Mouse (Mus musculus): Measurements from ENCODE around the gene Plekhm1. TPM values are rescaled to one million over a fixed set of nuclear protein-coding genes. Genes with fewer than 3 reads are reported as not detected.

Plekhm1 gene
- total RNA-seq, 2 experiments from 2014 or later: 18.8 to 20.6 TPM

DNA sequence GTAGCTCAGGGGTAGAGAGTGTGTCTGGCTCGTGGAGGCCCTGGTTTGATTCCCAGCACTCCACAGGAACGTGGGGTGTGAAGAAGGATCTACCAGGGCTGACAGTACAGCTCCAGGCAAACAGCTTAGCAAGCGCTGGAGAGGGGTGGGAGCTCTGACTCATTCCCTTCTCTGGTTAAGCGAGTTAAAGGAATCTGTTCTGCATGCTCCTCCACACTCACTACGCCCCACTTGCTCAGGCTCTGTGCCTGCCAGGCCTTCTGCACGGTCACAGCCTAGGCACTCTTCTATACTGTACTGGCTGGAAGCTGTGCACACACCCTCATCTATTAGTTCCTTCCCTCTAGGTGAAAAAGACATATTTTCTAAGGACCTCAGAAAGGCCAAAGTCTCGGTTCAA lies 18.5 kb downstream of the Plekhm1 start:
- DNase-seq: no peak

DNA sequence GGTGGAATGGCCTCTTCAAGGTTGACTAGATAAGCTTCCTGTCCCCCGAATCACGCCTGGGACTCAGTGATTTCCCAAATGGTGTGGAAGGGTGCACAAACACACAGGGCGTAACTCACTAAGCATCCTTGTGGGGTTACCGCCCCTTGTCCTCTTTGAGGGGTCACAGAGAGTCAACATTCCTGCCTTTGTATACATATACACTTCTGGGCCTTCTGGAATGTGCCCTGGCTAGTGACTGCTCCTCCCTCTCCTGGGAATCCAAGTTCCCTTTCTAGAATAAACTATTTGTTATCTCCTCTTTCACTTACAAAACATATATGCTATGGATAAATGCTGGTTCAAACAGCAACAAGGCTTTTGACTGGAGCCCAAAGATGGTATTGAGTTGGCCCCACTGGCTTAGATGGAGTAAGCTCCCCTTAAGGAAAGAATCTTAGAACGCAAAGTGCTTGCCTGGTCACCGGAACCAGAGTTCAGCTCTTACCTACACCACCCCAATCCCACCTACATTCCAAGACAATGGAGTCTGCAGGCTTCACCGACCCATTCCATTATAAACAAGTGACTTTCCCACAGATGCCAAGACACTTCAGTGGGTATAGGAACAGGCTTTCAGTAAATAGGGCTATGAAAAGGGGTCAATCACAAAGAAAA lies 24.5 kb downstream of the Plekhm1 start:
- DNase-seq: no peak

DNA sequence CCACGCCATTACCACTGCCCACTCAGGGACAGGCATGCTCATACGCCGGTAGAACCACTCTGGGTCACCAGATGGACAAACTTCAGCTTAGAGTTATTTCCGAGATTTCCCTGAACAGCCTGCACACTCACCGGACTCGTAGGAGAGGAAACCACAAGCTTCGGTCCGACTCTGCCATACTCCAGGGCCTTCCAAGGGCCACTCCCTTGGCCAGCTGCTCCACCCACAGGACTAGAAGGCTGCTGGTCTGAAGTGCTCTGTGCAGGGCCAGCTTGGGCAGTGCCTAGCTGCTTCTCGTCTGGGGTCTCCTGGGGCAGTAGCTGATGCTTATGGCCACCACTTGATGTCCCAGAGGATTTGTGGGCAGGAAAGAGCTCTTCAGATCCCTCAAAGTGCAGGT lies 25.7 kb downstream of the Plekhm1 start:
- DNase-seq: no peak

DNA sequence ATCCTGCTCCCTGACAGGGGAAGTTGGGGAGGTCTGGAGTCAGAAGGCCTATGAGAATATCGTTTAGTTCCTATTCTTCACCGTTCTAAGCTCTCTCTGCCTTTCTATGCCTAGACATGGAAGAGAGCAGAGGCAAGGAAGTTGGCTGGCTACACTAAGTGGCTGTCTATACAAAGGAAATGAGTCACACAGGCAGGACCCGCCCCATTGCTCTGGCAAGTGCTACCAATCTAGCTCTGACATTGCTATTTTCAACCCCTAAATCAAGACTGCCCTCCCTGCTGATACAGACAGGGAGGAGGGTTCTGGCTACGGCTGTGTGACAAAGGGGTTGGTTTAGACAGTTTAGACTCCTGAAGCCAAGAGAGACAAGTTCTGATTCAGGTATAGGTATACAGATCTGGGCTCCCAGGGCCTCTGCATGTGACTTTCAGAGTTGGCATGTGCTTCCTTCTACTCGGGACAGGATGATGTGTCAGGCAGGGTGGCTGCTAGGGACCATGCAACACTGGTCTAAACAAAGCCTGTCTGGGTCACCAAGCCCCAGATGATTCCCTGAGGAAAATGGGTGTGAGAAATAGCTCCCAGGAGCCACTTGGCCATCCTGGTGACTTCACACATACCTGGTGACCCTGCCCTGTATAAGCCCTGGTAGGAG lies 30.4 kb downstream of the Plekhm1 start:
- no peak for DNase-seq

DNA sequence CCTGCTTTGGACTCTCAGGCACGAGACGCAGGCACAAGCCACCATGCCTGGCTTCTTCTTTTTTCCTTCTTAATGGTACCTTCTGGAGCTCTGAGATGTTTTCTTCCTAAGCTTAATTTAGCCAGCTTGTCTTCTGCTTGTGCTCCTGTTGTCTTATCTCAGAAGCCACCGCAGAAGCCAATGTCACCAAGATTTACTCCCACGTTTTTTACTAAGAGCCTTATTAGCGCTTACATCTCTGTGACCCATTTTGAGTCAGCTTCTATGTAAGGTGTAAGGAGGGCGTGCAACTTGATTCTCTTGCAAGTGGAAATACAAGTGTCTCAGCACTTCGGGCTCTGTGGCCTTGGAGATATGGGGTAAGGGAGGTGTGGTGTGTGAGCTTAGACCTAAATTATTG lies 31.0 kb downstream of the Plekhm1 start:
- DNase-seq: no peak

DNA sequence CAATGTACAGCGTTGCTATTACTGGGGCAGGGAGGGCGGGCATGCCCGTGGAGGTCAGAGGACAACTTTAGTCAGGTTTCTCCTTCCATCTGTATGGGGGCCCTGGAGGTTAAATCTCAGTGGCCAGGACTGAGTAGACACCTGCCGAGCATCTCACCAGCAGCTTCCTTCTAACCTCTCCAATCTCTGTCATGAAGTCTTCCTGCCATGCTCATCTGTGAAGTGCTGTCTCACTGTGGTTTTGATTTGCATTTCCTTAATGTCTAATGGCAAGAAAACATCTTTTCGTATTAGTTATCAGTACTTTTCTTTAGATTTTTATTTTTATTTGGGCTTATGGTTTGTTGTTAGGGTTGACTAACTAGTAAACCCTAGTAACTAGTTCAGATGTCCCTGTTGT lies 32.0 kb downstream of the Plekhm1 start:
- no peak for DNase-seq

DNA sequence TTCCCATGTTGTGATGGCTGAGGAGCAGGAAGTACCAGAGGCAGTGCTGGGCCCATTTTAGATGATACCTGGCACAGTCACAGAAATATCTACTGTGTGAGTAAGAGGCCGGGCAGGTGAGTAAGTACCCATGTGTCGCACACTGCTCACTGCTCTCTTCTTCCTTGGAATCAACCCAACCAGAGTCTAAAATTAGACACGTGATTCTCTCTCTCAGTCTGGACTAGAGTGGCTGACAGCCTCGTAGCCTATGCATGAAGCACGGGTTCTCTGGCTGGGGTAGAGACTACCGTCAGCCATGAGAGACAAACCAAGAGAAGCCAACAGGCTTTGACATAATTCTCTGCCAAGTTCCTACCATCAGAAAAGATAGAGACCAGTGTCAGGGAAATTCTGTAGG lies 34.1 kb downstream of the Plekhm1 start:
- DNase-seq: no peak

DNA sequence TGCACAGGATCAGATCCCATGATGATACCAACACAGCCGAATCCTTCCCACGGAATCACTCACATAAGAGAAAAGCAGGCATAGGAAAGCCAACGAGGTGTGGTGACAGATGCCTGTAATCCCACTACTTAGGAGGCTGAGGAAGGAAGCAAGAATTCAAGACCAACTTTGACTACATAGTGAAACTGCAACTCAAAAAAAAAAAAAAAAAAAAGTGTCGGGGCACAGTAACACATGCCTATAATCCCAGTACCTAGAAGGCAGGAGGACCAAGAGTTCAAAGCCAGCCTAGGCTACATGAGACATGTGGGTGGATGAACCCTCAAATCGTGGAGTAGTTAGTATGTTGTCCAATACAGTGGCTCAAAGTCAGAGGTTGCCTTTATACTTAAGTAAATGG lies 36.7 kb downstream of the Plekhm1 start:
- no peak for DNase-seq

DNA sequence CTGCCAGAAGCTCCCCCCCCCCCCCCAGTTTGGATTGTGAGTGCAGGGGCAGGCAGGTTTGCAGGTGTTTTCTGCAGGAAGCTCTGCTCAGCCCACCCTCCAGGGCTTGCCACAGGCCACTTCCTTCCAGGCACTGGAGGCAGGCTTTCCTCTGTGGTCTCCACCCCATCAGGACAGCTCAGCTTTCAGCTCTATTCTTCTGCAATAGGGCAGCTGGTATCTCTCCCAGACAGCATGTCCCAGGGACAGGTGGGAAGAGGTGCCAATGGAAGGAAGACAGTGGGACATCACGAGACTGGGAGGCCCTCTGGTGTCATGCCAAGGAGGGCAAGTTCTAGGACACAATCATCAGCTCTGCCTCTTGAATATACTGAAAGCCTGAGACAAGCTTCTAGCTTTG lies 37.2 kb downstream of the Plekhm1 start:
- no peak for DNase-seq

DNA sequence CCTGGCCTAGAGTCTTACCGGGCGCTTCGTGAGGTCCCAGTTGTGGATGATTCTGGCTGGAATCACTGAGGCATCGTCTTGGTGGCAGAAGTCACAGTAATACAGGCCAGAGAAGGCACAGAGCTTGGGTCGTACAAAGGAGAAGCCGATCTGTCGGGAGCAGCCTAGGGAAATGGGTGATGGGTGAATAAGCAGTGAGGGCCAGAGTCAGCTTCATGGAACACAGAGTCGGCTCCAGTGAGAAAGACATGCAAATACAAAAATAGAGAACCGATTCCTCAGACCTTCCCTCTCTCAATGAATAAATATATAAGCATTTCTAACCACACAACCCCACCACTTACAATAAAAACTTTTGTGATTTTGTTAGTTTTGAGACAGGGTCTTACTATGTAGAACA lies 38.6 kb downstream of the Plekhm1 start:
- no peak for DNase-seq

DNA sequence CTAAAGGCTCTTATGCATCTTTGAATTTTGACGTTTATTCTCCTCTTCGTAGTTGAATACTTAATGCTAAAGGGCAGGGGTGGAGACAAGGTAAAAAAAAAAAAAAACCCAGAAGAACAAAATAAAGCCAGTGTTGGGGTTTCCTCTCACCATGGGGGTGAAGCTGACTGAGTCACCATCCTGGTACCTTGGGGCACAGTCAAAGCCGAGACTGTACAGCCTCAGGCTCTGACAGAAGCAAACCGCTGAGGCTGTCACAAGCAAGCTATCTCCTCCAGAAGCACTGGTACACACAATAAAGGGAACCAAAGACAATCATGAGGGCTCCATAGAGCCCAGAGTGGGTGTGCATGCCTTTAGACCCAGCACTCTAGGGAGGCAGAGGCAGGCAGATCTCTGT lies 39.9 kb downstream of the Plekhm1 start:
- no peak for DNase-seq

DNA sequence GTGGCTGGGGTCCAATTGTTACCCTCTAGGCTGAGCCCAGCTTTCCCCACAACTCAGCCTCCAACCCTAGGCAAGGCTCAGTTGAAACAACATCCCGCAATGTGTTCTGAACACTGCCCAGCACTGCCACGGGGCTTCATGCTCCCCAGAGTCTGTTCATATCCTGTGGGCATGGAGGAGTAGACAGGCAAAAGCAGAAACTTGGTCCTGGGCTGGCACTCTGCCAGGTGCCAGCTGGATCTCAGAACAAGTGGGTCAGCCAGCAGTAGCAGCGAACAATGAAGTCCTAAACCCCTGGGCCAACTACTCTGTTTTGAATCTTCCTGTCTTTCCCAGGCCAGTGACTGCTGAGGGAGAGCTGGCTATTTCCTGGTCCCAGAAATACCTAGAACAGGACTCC lies 40.4 kb downstream of the Plekhm1 start:
- DNase-seq: peak; percentile 24 to 40

DNA sequence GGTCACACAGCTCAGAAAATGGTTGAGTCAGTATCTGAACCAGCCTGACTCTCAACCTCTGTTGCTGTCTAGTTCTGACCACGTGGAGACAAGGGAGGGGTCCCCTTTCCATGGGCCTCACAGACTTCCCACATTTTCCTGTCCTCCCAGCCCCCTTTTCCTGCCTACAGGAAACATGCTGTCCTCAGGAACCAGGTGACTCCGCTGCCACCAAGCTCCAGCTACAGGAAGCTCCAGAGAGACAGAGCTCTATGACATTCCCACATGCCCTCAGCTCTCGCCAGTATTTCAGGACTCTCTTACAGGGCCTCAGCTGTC lies 41.3 kb downstream of the Plekhm1 start:
- DNase-seq: no peak

DNA sequence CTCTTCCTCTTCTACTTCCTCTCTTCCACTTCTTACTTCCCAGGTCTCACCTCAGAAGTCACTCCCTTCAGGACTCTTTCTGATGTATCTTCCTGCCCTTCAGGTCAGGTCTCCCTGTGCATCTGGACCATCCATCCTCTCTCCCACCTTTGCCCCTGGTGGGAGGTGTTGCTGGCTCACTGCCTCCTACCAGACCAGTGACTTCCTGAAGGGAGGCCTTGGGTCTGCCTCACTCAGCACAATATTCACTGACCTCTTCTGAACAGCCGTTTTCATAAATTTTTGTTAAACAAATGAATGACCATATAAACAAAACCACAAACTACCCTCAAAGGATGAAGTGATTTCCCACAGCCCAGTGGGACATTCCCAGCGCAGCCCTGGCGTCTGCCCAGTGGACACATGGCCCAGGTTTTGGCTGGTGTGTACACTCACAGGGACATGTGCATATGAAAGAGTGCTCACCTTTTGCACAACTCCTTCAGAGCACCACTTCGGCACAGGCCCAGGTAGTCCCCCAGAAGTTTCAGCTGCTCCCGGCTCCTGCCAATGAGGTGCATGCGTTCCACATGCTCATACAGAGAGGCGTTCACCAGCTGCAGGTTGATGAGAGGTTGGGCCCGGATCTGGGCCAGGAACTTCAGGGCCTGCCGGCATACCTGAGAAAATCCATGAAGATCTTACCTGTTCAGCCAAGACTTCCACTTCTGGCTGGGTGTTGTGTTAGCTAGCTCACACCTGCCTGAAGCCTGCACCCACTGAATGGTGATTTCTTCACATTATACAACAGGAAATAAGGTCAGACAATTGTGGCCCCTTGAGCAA lies 41.9 kb downstream of the Plekhm1 start:
- DNase-seq: no peak

DNA sequence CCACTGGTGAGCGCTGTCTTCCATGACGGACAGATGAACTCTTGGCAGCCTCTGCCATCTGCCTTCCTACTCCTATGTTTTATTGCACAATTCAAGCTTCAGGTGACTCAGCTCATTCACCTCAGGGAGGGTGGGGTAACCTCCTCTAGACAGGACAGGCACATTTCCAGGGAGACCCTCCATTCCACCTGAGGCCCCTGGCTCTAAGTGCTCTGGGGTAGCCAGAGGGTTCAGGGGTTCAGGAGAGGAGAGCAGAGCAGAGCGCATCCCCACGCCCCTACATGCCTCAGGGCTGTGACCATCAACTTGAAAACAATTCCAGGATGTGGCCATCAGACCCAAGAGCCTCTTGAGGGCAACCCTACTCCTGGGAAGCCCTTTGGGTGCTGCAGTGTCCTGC lies 47.0 kb downstream of the Plekhm1 start:
- no peak for DNase-seq

DNA sequence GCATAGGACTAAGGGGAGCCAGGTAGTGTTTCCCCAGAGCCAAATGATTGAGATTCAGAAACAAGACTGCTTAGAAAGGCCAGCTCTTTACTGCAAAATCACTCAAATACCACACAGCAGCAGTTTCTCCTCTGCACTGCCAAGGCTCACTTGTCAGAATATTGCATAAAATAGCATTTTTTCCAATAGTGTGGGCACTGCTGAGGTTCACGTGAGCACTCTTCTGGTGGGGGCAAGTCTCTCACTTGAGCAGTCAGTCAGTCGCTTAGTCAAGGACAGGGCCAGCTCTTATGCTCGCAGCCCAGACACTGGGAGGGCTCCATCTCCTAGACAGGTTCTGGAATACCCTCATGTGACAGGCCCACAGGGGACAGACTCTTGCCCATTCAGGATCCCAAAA lies 47.5 kb downstream of the Plekhm1 start:
- no peak for DNase-seq

DNA sequence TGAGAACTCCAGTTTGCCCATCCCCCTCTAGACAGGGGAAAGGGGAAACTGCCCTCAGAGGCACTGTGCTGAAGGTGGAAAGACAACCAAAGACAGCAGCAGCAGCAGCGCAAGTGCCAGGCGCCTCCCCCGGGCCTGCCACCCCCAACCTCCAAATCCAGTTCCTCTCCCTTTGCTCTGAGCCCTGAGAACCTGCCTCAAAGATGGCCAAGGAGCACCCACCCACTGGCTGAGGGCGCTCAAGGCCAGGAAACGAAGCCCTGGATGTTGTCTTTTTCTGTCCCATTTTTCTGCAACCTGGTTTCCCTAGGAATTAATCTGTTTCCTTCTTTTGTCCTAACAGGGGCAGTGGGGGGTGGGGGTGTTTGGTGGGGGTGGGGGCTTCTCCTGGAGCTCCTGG lies 48.2 kb downstream of the Plekhm1 start:
- no peak for DNase-seq

DNA sequence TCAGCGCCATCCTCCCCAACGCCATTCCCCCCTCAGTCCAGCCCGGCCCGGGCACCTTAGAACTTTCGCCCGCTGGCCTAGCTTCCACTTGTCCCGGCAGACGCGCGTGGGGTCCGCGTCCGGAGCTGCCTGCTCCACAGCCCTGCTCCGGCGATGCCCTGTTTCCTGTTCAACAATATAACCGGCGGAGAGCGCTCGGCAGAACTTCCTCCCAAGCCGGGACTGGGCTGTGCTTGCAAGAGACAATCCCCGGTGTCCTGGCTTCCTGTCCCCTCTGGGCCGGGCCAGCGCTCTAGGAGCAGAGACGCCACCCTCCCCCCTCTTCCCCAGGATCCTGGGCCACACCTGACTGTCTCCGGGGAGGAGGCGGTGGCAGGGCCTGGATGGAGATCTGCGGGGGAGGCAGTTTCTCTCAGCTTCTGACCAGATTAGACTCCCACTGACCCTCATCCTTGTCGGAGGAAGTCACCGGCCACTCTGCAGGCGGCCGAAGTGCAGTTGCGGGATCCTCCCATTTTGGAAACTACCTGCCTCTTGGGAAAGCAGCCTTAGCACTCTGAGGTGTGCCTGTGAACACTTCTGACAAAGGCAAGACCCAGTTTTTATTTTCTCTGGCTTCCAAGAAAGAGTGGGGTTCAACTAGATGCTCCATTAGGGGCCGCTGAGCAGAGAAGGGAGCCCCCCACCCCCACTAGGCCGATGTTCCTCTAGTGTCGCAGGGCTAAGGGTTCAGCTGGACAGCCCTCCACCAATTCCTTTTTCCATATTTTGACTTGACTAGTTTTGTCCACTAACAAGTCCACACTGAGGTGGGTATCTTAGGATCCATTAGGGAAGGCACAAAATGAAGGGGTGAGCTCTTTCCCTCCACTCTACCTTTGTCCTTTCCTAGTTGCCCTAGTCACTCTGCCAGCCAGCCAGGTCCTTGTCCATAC lies 49.0 kb downstream of the Plekhm1 start, which contains the start of gene Arhgap27:
Gene Arhgap27, minus strand, starts transcription at position 479 of the 935 bp plus-strand sequence.
- DNase-seq: peak in 1 of 2 experiments; percentile 40

DNA sequence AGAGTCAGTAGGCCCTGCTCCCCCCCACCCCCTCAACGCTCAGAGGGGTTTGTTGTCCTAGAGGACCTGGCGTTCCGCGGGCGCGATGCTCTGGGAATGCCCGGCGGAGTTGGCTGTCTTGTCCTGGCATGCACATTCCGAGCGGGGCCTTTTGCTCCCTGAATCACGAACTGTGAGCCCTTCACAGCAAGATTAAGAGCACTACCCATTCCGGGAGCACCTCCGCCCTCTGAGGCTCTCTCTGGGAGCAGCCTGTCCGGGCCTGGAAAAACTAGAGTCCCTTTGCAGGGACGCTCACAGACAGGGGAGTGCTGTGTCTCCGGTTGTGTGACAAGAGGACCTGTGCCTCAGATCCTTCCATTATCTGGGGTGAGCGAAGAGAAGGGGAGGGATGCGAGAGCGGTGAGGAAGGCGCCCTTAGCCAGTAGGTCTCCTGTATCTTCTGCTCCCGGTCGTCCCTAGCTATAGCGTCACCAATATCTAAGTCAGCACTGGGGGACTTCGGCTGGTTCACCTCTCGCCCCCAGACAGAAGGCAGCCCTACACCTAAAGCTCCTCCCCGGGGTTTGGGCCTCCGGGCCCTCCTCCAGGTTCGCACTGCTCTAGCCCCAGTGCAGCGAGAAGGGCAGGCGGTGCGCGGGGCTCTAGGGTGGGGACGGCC lies 49.8 kb downstream of the Plekhm1 start:
- no peak for DNase-seq

DNA sequence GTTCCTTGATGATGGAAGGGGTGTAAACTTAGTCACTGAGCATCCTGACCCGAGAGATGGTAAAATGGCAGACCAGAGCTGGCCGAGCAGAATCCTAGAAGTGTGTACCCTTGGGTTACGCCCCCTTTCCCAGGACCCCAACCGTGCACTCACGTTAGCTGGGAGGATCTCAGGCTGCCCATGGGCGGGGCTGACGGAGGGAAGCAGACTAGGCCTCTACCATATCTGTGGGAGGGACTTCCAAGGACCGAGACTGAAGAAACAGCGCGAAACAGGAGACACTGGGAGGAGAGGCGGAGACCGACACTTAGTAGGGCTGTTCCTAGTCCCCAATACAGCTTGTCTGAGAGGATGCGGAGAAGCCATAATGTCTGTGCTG lies 50.4 kb downstream of the Plekhm1 start:
- DNase-seq: no peak

DNA sequence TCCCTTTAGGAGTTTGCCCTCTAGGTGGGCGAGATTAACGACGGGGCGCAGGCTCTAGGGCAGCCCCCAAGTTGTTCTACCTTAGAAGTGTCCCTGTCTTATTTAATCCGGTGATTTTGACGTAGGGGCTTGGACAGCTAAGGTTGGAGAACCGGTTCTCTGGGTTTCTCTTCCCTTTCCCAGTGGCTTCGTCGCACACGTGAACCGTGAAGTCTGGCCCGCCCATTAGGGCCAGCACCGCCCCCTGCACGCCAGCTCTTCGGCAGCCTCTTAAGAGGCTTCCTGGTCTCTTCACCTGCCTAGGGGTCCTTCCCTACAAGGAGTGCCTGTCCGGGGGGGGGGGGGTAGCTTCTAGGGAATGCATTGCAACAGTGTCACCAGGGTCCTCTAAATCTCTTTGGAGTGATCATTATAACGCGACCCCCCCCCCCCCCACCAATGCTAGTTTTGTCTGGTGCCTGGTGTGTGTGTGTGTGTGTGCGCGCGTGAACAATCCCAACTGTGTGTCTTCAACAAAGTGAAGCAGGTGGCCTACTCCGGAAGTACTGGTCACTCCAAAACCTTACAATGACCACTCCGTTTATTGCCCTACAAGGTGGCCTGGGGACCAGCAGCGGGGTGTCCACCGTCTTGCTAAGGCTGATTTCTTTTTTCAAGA lies 51.0 kb downstream of the Plekhm1 start:
- DNase-seq: no peak

DNA sequence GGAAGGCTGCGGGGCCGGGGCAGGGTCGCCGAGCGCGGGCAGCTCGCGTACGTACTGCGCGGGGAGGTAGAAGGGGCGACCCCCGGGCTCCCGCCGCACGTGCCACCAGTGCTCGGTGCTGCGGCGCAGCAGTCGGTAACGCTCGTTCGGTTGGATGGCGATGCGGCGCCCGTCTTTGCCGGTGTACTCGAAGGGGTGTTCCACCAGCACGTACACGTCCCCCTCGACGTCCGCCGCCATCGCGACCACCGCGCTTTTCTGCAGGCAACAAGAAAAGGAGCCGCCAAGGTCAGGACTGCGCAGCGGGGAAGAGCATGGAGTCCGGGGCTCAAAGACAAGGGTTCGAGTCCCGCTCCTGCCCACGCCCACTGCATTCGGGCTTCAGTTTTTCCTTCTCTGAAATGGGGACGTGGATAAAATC lies 51.8 kb downstream of the Plekhm1 start:
- DNase-seq: no peak
